Mouse (Mus musculus) heart, embryonic 10.5 days (tissue): Measurements from ENCODE around the gene Ccl9. TPM values are rescaled to one million over a fixed set of nuclear protein-coding genes. Genes with fewer than 3 reads are reported as not detected.

Source experiments
- DNase-seq: peaks from one replicate; pipeline ENCODE4 v3.0.0-alpha.2; 2017; ENCODE audit warnings: low spot score
- H3K27ac ChIP-seq: fragments of 300-500 bp; sonication (generic); 2 replicates; pipeline ENCODE4 v1.5.1; 2016; ENCODE audit warnings: mild to moderate bottlenecking
- H3K27me3 ChIP-seq: fragments of 300-500 bp; sonication (generic); 2 replicates; pipeline ENCODE4 v1.6.1; 2016; ENCODE audit warnings: mild to moderate bottlenecking; ENCODE audit not compliant: poor library complexity, insufficient read depth, severe bottlenecking
- H3K36me3 ChIP-seq: fragments of 300-500 bp; sonication (generic); 2 replicates; pipeline ENCODE4 v1.6.1; 2016; ENCODE audit warnings: mild to moderate bottlenecking, moderate library complexity
- H3K4me1 ChIP-seq: fragments of 300-500 bp; sonication (generic); 2 replicates; pipeline ENCODE4 v1.6.1; 2016; ENCODE audit warnings: mild to moderate bottlenecking
- H3K4me3 ChIP-seq: fragments of 300-500 bp; sonication (generic); 2 replicates; pipeline ENCODE4 v1.5.1; 2016; ENCODE audit warnings: mild to moderate bottlenecking, moderate library complexity
- H3K9me3 ChIP-seq: fragments of 300-500 bp; sonication (generic); 2 replicates; pipeline ENCODE4 v1.6.1; 2016; ENCODE audit warnings: mild to moderate bottlenecking, moderate library complexity
- WGBS: fragments of 180-500 bp; shearing (Covaris S2); methylation state at CpG from one replicate; pipeline ENCODE4 v1.1.7; 2016; 5-methylcytosine and 5-hydroxymethylcytosine counted together
- polyA plus RNA-seq: library from polyadenylated mRNA; unstranded; fragments of >200 nt; fragmentation: Nextera tagmentation; extraction: Ambion mirVana; gene quantifications from 2 replicates; pipeline ENCODE4 v1.2.1, GENCODE M21; 2016

The Ccl9 gene
- polyA plus RNA-seq, 1 experiment from 2014 or later: 0.97 TPM

- Histone ChIP-seq H3K4me3 (no peak overlapping the region), H3K27ac (no peak overlapping the region), H3K36me3 (no peaks in the 10 kb centered on the region), H3K9me3 (no peaks in the 10 kb centered on the region), H3K4me1 (no peaks in the 10 kb centered on the region), H3K27me3 (no peaks in the 10 kb centered on the region)
- no peak for DNase-seq
- 61% methylated on average over 3 of the region's 3 CpGs for WGBS
Measured at GRCm38 (mm10) chr11:83544214-83544613, 34.2 kb downstream of the Ccl9 start.

- no peaks in the 10 kb centered on the region for H3K4me1 ChIP-seq
- H3K9me3 ChIP-seq: no peaks in the 10 kb centered on the region
- WGBS: 85% methylated on average over 3 of the region's 3 CpGs
- H3K4me3 ChIP-seq: no peak overlapping the region
- H3K36me3 ChIP-seq: no peaks in the 10 kb centered on the region
- H3K27me3 ChIP-seq: no peaks in the 10 kb centered on the region
- H3K27ac ChIP-seq: no peak overlapping the region
- DNase-seq: no peak
Measured at GRCm38 (mm10) chr11:83541415-83541814, 37.0 kb downstream of the Ccl9 start.

DNA sequence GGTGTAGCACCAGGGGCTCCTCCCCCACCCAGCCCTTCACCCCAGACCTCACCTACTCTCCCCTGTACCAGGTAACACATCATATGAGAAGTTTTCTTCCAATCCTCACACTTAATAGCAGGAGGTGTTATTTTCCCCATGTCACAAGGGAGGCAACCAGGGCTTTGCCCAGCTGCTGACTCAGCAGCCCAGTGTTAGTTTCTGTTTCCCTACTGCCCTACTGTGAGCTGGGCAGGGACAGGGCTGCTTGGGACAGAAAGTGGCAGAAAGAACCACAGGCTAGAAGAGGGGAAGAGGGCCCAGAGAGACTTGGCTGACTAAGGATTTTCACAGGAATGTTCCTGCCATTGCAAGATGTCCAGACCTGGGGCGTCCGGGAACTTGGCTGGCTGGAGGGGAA lies 37.5 kb downstream of the Ccl9 start:
- Histone ChIP-seq H3K9me3 (no peaks in the 10 kb centered on the region), H3K4me1 (no peaks in the 10 kb centered on the region), H3K4me3 (no peak overlapping the region), H3K36me3 (no peaks in the 10 kb centered on the region), H3K27ac (no peak overlapping the region), H3K27me3 (no peaks in the 10 kb centered on the region)
- no peak for DNase-seq
- 76% methylated on average over 2 of the region's 2 CpGs for WGBS

GRCm38 (mm10) chr11:83538705-83539314 lies 39.6 kb downstream of the Ccl9 start:
- Histone ChIP-seq H3K4me3 (no peak overlapping the region), H3K9me3 (no peaks in the 10 kb centered on the region), H3K27ac (no peak overlapping the region), H3K27me3 (no peaks in the 10 kb centered on the region), H3K36me3 (no peaks in the 10 kb centered on the region), H3K4me1 (peaks cover 12% of the 10 kb centered on the region; the same call in 1 of the 2 replicates)
- no peak for DNase-seq
- WGBS: 72% methylated on average over 3 of the region's 3 CpGs

DNA sequence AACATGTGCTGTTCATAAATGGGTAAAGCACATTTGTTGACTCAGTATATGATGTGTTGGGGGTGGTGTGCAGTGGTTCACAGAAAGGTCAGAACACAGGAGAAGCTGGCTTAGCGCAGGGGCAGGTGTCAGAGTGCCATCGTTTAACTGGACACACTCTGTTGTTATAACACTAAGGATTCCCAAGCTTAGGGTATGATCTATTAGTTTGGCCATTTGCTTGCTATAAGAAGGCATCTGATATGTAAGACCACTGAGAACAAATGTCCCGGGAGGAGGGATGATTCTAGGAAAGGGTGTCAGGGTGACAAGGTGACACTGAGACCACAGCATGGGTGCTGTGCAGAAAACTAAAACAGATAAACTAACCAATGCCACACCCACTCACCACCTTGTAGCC lies 41.6 kb downstream of the Ccl9 start:
- no peak overlapping the region for H3K4me3 ChIP-seq
- H3K36me3 ChIP-seq: no peaks in the 10 kb centered on the region
- H3K27me3 ChIP-seq: no peaks in the 10 kb centered on the region
- 81% methylated on average over 3 of the region's 3 CpGs for WGBS
- H3K4me1 ChIP-seq: peaks cover 12% of the 10 kb centered on the region; the same call in 1 of the 2 replicates
- DNase-seq: no peak
- H3K9me3 ChIP-seq: no peaks in the 10 kb centered on the region
- H3K27ac ChIP-seq: no peak overlapping the region

DNA sequence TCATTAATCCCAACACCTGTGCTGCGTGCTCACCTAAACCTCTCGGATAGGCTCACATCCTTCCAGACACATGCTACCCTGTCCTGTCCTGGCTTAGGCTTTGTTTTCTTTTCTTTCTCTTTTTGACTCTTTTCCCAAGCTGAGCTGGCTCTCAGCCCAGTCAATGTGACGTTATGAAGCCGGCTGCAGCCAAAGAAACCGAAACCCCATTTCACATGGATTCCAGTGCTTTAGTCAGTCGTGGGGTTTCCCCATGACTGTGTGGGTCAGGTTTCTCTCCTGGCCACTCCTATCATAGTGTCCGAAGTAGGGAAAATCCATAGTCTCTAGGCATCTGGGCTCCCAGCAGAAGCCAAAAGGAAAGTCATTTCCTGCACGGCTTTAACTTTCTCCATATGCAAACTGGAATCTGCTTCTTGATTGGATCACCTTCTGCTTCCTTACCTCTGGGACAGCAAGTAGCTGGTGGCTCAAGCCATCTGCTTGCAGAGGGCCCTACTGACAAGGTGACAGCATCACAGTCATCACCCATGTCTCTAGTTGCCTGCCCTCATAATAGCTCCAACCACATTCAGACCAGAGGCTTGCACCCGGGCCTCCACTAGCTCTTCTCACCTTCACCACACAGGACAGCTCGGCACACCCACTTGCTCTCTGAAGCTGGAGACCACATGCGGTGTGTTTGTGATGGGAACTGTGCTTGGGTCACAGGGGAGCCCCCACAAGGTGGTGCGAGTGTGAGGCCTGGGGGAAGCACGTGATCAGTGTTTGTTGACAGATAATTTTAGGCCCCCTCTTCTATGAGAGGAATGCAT lies 43.6 kb downstream of the Ccl9 start:
- no peak for DNase-seq
- no peaks in the 10 kb centered on the region for H3K27me3 ChIP-seq
- H3K9me3 ChIP-seq: no peaks in the 10 kb centered on the region
- no peaks in the 10 kb centered on the region for H3K36me3 ChIP-seq
- H3K4me3 ChIP-seq: no peak overlapping the region
- H3K4me1 ChIP-seq: peaks cover 16% of the 10 kb centered on the region; the same call in 1 of the 2 replicates
- 49% methylated on average over 13 of the region's 13 CpGs for WGBS
- no peak overlapping the region for H3K27ac ChIP-seq

DNA sequence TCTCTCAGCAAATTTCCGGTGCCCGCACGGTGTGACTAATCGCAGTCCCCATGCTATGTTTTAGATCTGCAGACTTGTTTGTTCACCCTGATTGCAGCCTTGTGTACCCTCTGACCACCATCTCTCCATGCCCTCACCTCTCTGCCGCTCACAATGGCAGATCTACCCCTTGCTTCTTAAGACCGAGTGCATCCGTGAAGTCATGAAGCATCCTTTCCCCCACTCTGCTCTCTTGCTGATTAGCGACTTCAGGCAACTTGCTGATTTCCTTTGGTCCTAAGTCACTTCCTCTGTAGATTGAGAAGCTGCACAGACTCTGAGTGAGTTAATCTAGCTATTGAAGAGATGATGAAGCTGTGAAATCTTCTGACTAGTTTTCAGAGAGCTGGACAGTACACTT lies 44.3 kb downstream of the Ccl9 start:
- WGBS: 79% methylated on average over 8 of the region's 8 CpGs
- no peak for DNase-seq

DNA sequence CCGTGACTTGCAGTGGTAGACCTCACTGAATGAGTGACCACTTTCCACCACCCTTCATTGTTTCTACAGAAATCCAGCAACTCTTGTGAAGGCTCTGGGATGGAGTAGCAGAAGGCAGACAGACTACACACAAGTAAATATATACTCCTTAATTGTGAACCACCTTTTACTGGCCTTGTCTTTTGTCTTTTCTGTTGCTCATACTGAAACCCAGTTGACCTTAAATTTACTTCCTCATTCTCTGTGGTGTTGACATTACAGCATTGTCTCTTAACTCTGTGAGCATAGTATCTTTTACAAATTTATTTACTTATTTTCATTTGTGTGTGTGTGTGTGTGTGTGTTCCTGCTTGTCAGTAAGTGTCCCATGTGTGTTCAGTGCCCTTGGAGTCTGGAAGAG lies 45.2 kb downstream of the Ccl9 start:
- Histone ChIP-seq H3K27ac (no peak overlapping the region), H3K36me3 (no peaks in the 10 kb centered on the region), H3K9me3 (no peaks in the 10 kb centered on the region), H3K27me3 (no peaks in the 10 kb centered on the region), H3K4me3 (no peak overlapping the region), H3K4me1 (peaks cover 16% of the 10 kb centered on the region; the same call in 1 of the 2 replicates)
- DNase-seq: no peak
- 93% methylated on average over 1 of the region's 1 CpGs for WGBS

More for the DNA sequence above, 44.3 kb downstream of the Ccl9 start:
- Histone ChIP-seq H3K36me3 (no peaks in the 10 kb centered on the region), H3K4me1 (peaks cover 16% of the 10 kb centered on the region; the same call in 1 of the 2 replicates), H3K27me3 (no peaks in the 10 kb centered on the region), H3K27ac (no peak overlapping the region), H3K4me3 (no peak overlapping the region), H3K9me3 (no peaks in the 10 kb centered on the region)

- WGBS: 76% methylated on average over 5 of the region's 5 CpGs
- no peak within 1 kb of the TSS for H3K4me3 ChIP-seq
- H3K9me3 ChIP-seq: no peaks in the 10 kb centered on the region
- H3K27me3 ChIP-seq: no peaks in the 10 kb centered on the region
- no peak within 1 kb of the TSS for H3K27ac ChIP-seq
- peaks cover 16% of the 10 kb centered on the region; the same call in 1 of the 2 replicates for H3K4me1 ChIP-seq
- DNase-seq: no peak
- H3K36me3 ChIP-seq: no peaks in the 10 kb centered on the region
Measured at GRCm38 (mm10) chr11:83530360-83530759, 48.1 kb downstream of the Ccl9 start, which contains the start of gene Ccl5. Gene Ccl5 (minus strand): TSS chr11:83530518.

- Histone ChIP-seq H3K27ac (no peak overlapping the region), H3K4me1 (0 out of 2 replicates have a peak, but pooled peaks cover 4% of the 10 kb centered on the region), H3K36me3 (no peaks in the 10 kb centered on the region), H3K4me3 (no peak overlapping the region), H3K27me3 (no peaks in the 10 kb centered on the region), H3K9me3 (no peaks in the 10 kb centered on the region)
- 71% methylated on average over 12 of the region's 12 CpGs for WGBS
- no peak for DNase-seq
Measured at GRCm38 (mm10) chr11:83529024-83529423, 49.4 kb downstream of the Ccl9 start.

Other genes with a start within 250 kb of the Ccl9 start
- 8.1 and 11.4 TPM in 2 replicates for gene Rasl10b, start 169.5 kb downstream of the Ccl9 start, polyA plus RNA-seq
- 0.17 and 0.18 TPM in 2 replicates for gene Gas2l2, start 149.2 kb downstream of the Ccl9 start, polyA plus RNA-seq
- gene 1700020L24Rik, start 141.0 kb downstream of the Ccl9 start, polyA plus RNA-seq: 1.5 and 1.9 TPM in 2 replicates
- 1.9 and 3.1 TPM in 2 replicates for gene Mmp28, start 115.6 kb downstream of the Ccl9 start, polyA plus RNA-seq
- 8.0 and 8.6 TPM in 2 replicates for gene Taf15, start 105.5 kb downstream of the Ccl9 start, polyA plus RNA-seq
- not detected in 2 replicates for gene Heatr9, start 56.5 kb downstream of the Ccl9 start, polyA plus RNA-seq
- not detected in 2 replicates for gene Ccl5, start 48.1 kb downstream of the Ccl9 start, polyA plus RNA-seq
- 0.64 and 2.5 TPM in 2 replicates for gene Ccl6, start 14.5 kb upstream of the Ccl9 start, polyA plus RNA-seq
- not detected in 2 replicates for gene Rpl9-ps1, start 67.0 kb upstream of the Ccl9 start, polyA plus RNA-seq
- gene Ccl3, start 70.7 kb upstream of the Ccl9 start, polyA plus RNA-seq: 0.53 TPM in 1 of 2 replicates, not detected in the other
- not detected in 2 replicates for gene Ccl4, start 83.9 kb upstream of the Ccl9 start, polyA plus RNA-seq
- 0.49 TPM in 1 of 2 replicates, not detected in the other for gene Wfdc17, start 125.4 kb upstream of the Ccl9 start, polyA plus RNA-seq
- gene Wfdc18, start 130.4 kb upstream of the Ccl9 start, polyA plus RNA-seq: 0.92 TPM in 1 of 2 replicates, not detected in the other
- not detected in 2 replicates for gene Wfdc21, start 168.3 kb upstream of the Ccl9 start, polyA plus RNA-seq
- 16.1 and 19.9 TPM in 2 replicates for gene Heatr6, start 175.1 kb upstream of the Ccl9 start, polyA plus RNA-seq